Mouse (Mus musculus): ENCODE measurements around the gene Sytl2.

- TF ChIP-seq MEF2A (IDR thresholded peaks at IDR 0.05; ENCODE audit: borderline replicate concordance, low read depth, low read length) (no peak), MAFK (IDR thresholded peaks at IDR 0.05; ENCODE audit: insufficient replicate concordance, low read length) (no peak), CTCF (conservative IDR thresholded peaks at IDR 0.05 in 1 of 2, IDR thresholded peaks at IDR 0.05 in 1 of 2; ENCODE audit: low read depth in 2 of 2, low read length in 2 of 2) (no peak), ELF1 (IDR thresholded peaks at IDR 0.05; ENCODE audit: low read depth, low read length) (no peak)
Observed at GRCm38 (mm10) chr7:90440044-90440443, 138.0 kb downstream of the Sytl2 start.
